Mouse (Mus musculus) c-Kit-positive CD71-negative TER-119-negative erythroid progenitor cells, embryonic 14.5 days (primary cell): Measurements from ENCODE around the gene Gm3500.
"Not testable (repeated sequence)": the region's sequence is repeated elsewhere in the genome, so short reads cannot be mapped to it uniquely, and the experiment has no call there.

Source experiments
- DNase-seq: peaks from one replicate; pipeline ENCODE4 v3.0.0-alpha.2; 2013; ENCODE audit warnings: low read depth

Gene Gm3500

GRCm38 (mm10) chr14:5388949-5389348 is at the start of gene Gm3500:
Gene Gm3500 (minus strand): TSS chr14:5389049.
- not testable (repeated sequence) for DNase-seq

- DNase-seq, result not testable (repeated sequence)
Measured at GRCm38 (mm10) chr14:5334828-5335227, 54.0 kb downstream of the Gm3500 start, which contains the start of gene Gm3542. Gene Gm3542 (minus strand): TSS chr14:5334928.
